Mouse (Mus musculus): ENCODE measurements around the gene Rassf1. TPM values are rescaled to one million over a fixed set of nuclear protein-coding genes. Genes with fewer than 3 reads are reported as not detected.

Gene Rassf1
- total RNA-seq (2023), result 46.9 and 58.1 TPM in 2 replicates

GRCm38 (mm10) chr9:107551117-107551889 is at the start of gene Rassf1:
Gene Rassf1, plus strand, starts transcription at chr9:107551555.

GRCm38 (mm10) chr9:107533791-107534407 is 17.5 kb upstream of the Rassf1 start, which contains the start of gene Tmem115:
Gene Tmem115, plus strand, starts transcription at chr9:107533945.

DNA sequence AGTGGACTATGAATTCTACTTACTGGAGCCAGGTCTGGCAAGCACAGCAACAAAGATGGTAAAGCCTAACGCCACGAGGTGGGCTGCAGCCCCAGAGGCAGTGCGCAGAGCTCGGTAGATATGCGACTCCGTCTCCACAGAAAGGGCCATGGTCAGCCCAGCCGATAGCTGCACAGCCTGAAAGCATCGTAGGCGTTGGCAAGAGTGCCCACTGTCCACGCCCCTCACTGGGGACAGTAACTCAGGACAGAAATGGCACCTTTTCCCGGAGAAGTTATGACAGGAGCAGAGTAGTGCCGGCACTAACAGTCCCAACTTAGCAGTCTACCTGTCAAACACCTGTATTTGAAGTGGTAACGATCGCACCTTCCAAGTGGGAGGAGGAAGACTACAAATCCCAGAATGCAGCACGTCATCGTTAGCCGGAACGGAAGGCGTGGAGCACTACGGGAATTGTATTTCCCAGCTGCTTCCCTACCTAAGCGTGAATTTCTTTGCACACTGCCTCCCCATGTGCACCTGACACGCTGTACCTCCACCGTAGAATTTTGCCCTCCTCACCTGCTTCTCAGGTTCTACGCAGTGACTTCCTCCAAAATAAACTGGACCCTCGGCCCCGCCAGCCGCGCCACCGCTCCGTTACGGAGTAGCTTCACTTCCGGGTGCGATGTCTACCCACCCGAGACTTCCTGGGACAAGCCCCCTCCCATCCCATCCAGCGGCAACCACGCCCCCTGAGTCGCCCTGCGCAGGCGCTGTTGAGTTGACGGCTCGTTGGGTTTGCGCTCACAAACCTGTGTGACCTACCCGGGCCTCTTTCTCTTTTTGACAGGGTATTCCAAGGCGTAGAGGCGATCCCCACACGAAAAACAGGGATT is 9.6 kb upstream of the Rassf1 start, which contains the start of the genes Cyb561d2 and Nprl2:
Gene Cyb561d2 (minus strand): TSS at position 720 of the 878 bp plus-strand sequence.
Gene Nprl2 (plus strand): TSS at position 753 of the 878 bp plus-strand sequence.

GRCm38 (mm10) chr9:107547026-107547425 is 4.3 kb upstream of the Rassf1 start, which contains the start of gene Zmynd10:
Gene Zmynd10, plus strand, starts transcription at chr9:107547298.

DNA sequence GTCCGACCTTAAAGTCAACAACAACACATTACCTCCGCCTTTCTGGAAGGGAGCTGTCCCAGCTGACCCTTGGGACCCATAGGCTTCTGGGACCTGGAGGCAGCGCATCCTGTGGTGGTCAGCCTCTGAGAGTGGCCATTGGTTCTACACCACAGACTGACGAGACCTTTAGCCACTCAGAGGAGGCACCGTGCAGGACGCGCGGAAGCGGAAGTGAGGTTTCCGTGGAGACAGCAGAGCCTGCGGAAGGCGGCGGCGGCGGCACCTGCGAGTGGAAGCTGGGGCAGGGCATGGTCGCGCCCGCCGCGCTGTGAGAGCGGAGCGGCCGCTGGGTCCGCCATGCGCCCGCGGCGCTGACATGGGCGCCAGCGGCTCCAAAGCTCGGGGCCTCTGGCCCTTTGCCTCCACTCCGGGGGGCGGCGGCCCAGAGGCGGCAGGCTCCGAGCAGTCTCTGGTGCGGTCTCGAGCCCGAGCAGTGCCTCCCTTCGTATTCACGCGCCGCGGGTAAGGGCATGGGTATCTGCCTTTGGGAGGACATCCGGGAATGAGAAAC is 11.8 kb downstream of the Rassf1 start, which contains the start of gene Tusc2:
Gene Tusc2 (plus strand): TSS at position 227 of the 553 bp plus-strand sequence.

GRCm38 (mm10) chr9:107567702-107568319 is 16.5 kb downstream of the Rassf1 start, which contains the start of gene Hyal2:
Gene Hyal2, plus strand, starts transcription at chr9:107567945.

DNA sequence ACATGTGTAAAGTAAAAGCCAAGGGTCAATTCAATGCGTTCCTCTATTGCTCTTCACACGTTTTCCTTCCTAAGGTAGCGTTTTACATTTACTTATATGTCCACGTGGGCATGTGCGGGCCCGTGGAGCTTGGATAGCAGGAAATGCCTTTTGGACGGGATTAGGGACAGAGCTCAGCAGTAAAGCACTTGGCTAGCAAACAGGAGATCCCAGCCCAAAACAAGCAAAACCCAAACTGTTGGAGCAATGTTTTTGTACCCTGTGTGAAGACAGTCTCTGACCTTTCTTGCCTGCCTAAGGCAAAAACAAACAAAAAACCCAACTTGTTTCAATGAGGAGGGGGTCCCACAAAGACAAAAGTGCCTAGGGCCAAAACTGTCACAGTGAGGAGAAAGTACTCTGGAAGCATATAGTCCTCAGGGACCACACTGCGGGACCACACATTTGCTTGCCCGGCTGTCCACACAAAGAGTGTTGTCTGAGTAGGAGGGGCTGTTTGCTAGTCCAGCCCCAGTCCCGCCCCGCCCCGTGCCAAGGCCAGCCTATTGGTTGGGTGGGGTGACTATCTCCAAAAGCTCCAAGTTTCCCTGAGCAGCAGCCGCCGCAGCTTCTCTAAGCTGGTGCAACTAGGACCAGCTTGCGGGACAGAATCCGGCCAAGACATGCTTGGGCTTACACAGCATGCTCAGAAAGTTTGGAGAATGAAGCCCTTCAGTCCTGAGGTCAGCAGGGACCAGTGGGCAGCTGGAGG is 25.2 kb downstream of the Rassf1 start, which contains the start of gene Hyal1:
Gene Hyal1 (plus strand): TSS at position 571 of the 751 bp plus-strand sequence.

GRCm38 (mm10) chr9:107578587-107578986 is 27.2 kb downstream of the Rassf1 start, which contains the start of gene Naa80:
Gene Naa80, plus strand, starts transcription at chr9:107578887.

GRCm38 (mm10) chr9:107580501-107581317 is 29.4 kb downstream of the Rassf1 start, which contains the start of gene Hyal3:
Gene Hyal3, plus strand, starts transcription at chr9:107580818.

DNA sequence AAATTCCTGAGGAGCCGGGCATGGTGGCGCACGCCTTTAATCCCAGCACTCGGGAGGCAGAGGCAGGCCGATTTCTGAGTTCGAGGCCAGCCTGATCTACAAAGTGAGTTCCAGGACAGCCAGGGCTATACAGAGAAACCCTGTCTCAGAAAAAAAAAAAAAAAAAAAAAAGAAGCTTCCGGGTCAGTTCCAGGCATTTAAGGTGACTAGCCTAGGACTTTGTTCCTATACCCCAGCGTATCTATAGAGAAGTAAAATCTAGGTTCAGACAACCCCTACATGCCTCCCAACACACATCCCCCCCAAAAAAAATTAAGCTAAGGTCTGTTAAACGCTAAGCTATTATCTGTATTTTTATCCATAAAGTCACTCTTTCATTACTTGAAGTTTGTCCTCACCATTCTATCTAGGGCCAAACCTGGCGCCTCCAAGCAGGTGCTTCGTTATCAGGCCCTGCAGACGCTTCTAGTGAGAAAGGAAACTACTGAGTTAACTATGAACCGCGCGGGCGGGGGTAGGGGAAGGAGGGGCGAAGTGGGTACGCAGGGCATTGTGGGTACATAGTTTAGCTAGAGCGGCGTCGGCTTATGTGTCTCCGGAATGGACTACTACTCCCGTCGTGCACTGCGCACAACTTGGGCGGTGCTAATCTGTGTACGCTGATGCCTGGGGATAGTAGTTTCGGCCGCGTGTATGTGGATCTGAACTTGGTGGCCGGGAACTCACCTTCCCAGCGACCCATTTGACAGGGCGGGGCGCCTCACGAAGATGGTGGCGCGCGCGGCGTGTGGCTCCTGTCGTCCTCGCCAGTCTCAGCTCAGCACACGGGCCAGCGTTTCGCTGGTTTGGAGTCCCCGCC is 35.8 kb downstream of the Rassf1 start, which contains the start of gene Ifrd2:
Gene Ifrd2 (plus strand): TSS at position 669 of the 859 bp plus-strand sequence.

GRCm38 (mm10) chr9:107608741-107609432 is 57.5 kb downstream of the Rassf1 start, which contains the start of gene Sema3b:
Gene Sema3b, minus strand, starts transcription at chr9:107609229.

Other genes starting within 250 kb of the Rassf1 start
- 4.8 and 6.3 TPM in 2 replicates for gene Hemk1, start 213.2 kb upstream of the Rassf1 start, total RNA-seq (2023)
- not detected in 2 replicates for gene 6430571L13Rik, start 211.0 kb upstream of the Rassf1 start, total RNA-seq (2023)
- gene Cacna2d2, start 151.9 kb upstream of the Rassf1 start, total RNA-seq (2023), result 0.13 and 0.48 TPM in 2 replicates
- 15.2 and 21.1 TPM in 2 replicates for gene Tmem115, start 17.6 kb upstream of the Rassf1 start, total RNA-seq (2023)
- gene Cyb561d2, start 9.4 kb upstream of the Rassf1 start, total RNA-seq (2023), result 4.0 and 5.0 TPM in 2 replicates
- 7.0 and 7.2 TPM in 2 replicates for gene Nprl2, start 9.3 kb upstream of the Rassf1 start, total RNA-seq (2023)
- not detected in 2 replicates for gene Zmynd10, start 4.3 kb upstream of the Rassf1 start, total RNA-seq (2023)
- 6.6 and 6.7 TPM in 2 replicates for gene Tusc2, start 11.7 kb downstream of the Rassf1 start, total RNA-seq (2023)
- 1.4 and 1.7 TPM in 2 replicates for gene Hyal2, start 16.4 kb downstream of the Rassf1 start, total RNA-seq (2023)
- 1.2 and 2.2 TPM in 2 replicates for gene Hyal1, start 25.4 kb downstream of the Rassf1 start, total RNA-seq (2023)
- gene Naa80, start 27.3 kb downstream of the Rassf1 start, total RNA-seq (2023), result 6.3 and 8.5 TPM in 2 replicates
- 0.57 and 1.3 TPM in 2 replicates for gene Hyal3, start 29.3 kb downstream of the Rassf1 start, total RNA-seq (2023)
- 9.7 and 10.0 TPM in 2 replicates for gene Ifrd2, start 36.1 kb downstream of the Rassf1 start, total RNA-seq (2023)
- 0.27 TPM in 1 of 2 replicates, not detected in the other for gene Sema3b, start 57.7 kb downstream of the Rassf1 start, total RNA-seq (2023)
- gene Gnai2, start 83.8 kb downstream of the Rassf1 start, total RNA-seq (2023), result 1,061 and 1,167 TPM in 2 replicates
- gene Slc38a3, start 118.0 kb downstream of the Rassf1 start, total RNA-seq (2023), result not detected in 2 replicates
- not detected in 2 replicates for gene Gnat1, start 128.2 kb downstream of the Rassf1 start, total RNA-seq (2023)
- not detected in 2 replicates for gene Sema3f, start 158.9 kb downstream of the Rassf1 start, total RNA-seq (2023)
- 205 and 225 TPM in 2 replicates for gene Rbm5, start 219.4 kb downstream of the Rassf1 start, total RNA-seq (2023)